Mouse (Mus musculus): ENCODE results near the gene Syndig1.

Gene Syndig1

GRCm38 (mm10) chr2:149877954-149878353, 48.9 kb downstream of the Syndig1 start:
- DNase-seq, result no peak

- peak in 1 of 2 experiments; percentile 56 for DNase-seq
Observed at GRCm38 (mm10) chr2:149887634-149888033, 58.6 kb downstream of the Syndig1 start.

- DNase-seq, result no peak
Observed at GRCm38 (mm10) chr2:149891647-149892046, 62.6 kb downstream of the Syndig1 start.

GRCm38 (mm10) chr2:149896337-149896736, 67.3 kb downstream of the Syndig1 start:
- DNase-seq, result no peak

- no peak for DNase-seq
Observed at GRCm38 (mm10) chr2:149899615-149900014, 70.6 kb downstream of the Syndig1 start.

- peak in 1 of 2 experiments; percentile 26 for DNase-seq
Observed at GRCm38 (mm10) chr2:149900606-149901005, 71.6 kb downstream of the Syndig1 start.

- DNase-seq, result no peak
Observed at GRCm38 (mm10) chr2:149904405-149904804, 75.4 kb downstream of the Syndig1 start.

- no peak for DNase-seq
Observed at GRCm38 (mm10) chr2:149906694-149907093, 77.7 kb downstream of the Syndig1 start.

- DNase-seq, result peak in 1 of 2 experiments; percentile 39
Observed at GRCm38 (mm10) chr2:149917162-149917561, 88.2 kb downstream of the Syndig1 start.

- peak; percentile 43 to 52 for DNase-seq
Observed at GRCm38 (mm10) chr2:149923561-149923960, 94.5 kb downstream of the Syndig1 start.

GRCm38 (mm10) chr2:149925911-149926310, 96.9 kb downstream of the Syndig1 start:
- DNase-seq, result no peak

GRCm38 (mm10) chr2:149927001-149927400, 98.0 kb downstream of the Syndig1 start:
- DNase-seq, result peak; percentile 42 to 53

GRCm38 (mm10) chr2:149927481-149927880, 98.5 kb downstream of the Syndig1 start:
- DNase-seq, result peak; percentile 31 to 42

GRCm38 (mm10) chr2:149929986-149930385, 101.0 kb downstream of the Syndig1 start:
- DNase-seq, result no peak

- DNase-seq, result no peak
Observed at GRCm38 (mm10) chr2:149931111-149931510, 102.1 kb downstream of the Syndig1 start.

GRCm38 (mm10) chr2:149932095-149932494, 103.1 kb downstream of the Syndig1 start:
- DNase-seq, result no peak

GRCm38 (mm10) chr2:149933247-149933898, 104.4 kb downstream of the Syndig1 start:
- DNase-seq, result no peak

- no peak for DNase-seq
Observed at GRCm38 (mm10) chr2:149934139-149934538, 105.1 kb downstream of the Syndig1 start.

GRCm38 (mm10) chr2:149938829-149939228, 109.8 kb downstream of the Syndig1 start:
- DNase-seq, result peak; percentile 39 to 45

- DNase-seq, result no peak
Observed at GRCm38 (mm10) chr2:149939586-149939985, 110.6 kb downstream of the Syndig1 start.

GRCm38 (mm10) chr2:149950641-149951040, 121.6 kb downstream of the Syndig1 start:
- no peak for DNase-seq

- DNase-seq, result no peak
Observed at GRCm38 (mm10) chr2:149971014-149971413, 142.0 kb downstream of the Syndig1 start.

- DNase-seq, result peak in 1 of 2 experiments; percentile 23
Observed at GRCm38 (mm10) chr2:149973583-149973982, 144.6 kb downstream of the Syndig1 start.

GRCm38 (mm10) chr2:149980419-149980818, 151.4 kb downstream of the Syndig1 start:
- DNase-seq, result no peak

- DNase-seq, result no peak
Observed at GRCm38 (mm10) chr2:149982466-149982865, 153.5 kb downstream of the Syndig1 start.
